Mouse (Mus musculus) bone marrow, adult 2 months (tissue): Measurements from ENCODE around the gene Sdk2. TPM values are rescaled to one million over a fixed set of nuclear protein-coding genes. Genes with fewer than 3 reads are reported as not detected.

Source experiments
- H3K27ac ChIP-seq: fragments of 200-500 bp; 2 replicates; pipeline ENCODE4 v1.5.1; 2012; ENCODE audit warnings: low read depth, mild to moderate bottlenecking, control low read depth, inconsistent platforms, low read length; ENCODE audit not compliant: control insufficient read depth, poor library complexity, insufficient read depth
- H3K4me1 ChIP-seq: fragments of 200-500 bp; 2 replicates; pipeline ENCODE4 v1.6.1; 2011; ENCODE audit warnings: low read length; ENCODE audit not compliant: control insufficient read depth, insufficient read depth
- H3K4me3 ChIP-seq: fragments of 200-500 bp; replicated peaks from 2 replicates; pipeline ENCODE3; 2011; ENCODE audit warnings: mild to moderate bottlenecking, low read depth, low read length, control low read depth; ENCODE audit not compliant: control insufficient read depth
- CTCF ChIP-seq: fragments of 200-500 bp; IDR thresholded peaks from 2 replicates; pipeline ENCODE4 v1.5.1; 2011; ENCODE audit warnings: low read length, control low read depth; ENCODE audit not compliant: control insufficient read depth, insufficient read depth
- POLR2A ChIP-seq: fragments of 200-500 bp; IDR thresholded peaks from 2 replicates; pipeline ENCODE4 v1.6.1; 2011; ENCODE audit warnings: low read depth, mild to moderate bottlenecking, control low read depth, low read length, borderline replicate concordance; ENCODE audit not compliant: control insufficient read depth
- WGBS: fragments of 180-500 bp; shearing (Covaris S2); methylation state at CpG from one replicate; pipeline ENCODE4 v1.1.7; 2018; 5-methylcytosine and 5-hydroxymethylcytosine counted together
- polyA plus RNA-seq: library from polyadenylated mRNA; stranded (reverse); fragments of >200 nt; gene quantifications from 2 replicates; pipeline ENCODE4 v1.2.4, GENCODE M21; 2011; ENCODE audit warnings: low replicate concordance; ENCODE audit not compliant: missing spikeins, insufficient read depth, insufficient read length

Gene Sdk2
- polyA plus RNA-seq, 1 experiment, result 0.17 TPM

DNA sequence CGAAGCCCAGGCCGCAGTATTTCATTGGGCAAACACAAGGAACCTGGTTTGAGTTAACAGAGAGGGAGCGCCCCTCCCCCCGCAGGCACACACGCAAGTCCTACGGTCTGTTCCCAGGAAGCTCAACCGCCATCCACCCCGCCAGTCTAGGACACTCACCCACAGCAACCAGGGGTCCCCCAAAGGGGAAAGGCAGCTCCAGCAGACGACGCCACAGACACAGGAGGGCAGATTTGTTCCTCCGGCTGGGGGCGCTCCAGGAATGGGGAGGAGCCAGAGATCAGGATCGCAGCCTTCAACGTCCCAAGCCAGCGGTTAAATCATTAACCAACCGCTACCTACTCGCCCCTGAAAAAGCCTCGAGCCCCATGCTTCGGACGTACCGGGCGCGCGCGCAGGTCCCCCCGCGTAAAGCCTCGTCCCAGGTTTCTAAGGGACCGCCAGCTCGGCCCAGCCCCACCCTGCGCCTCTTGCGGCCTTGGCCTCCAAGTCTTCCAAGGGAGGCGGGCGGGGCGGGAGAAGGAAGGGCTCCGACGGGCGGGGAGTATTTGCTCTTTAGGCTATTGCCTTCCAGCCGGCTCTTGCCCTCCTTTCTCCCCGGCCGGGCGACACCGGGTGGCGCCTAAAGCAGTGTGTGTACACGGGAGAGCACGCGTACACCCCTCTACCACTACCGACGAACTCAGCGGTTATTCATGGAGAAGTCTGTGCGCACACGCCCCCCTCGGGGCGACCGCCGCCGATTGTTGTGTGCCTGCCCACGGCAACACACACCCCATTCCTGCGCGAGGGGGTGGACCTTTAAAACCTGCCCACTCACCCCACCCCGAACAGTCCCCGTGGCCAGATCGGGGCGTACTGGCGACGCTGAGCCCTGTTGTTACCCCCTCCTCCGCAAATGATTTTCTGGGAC lies 316.0 kb downstream of the Sdk2 start:
- WGBS, result under 1% methylated on average over 66 of the region's 67 CpGs
- peak overlapping the region; percentile 97 for H3K27ac ChIP-seq
- H3K4me3 ChIP-seq, result peak overlapping the region; percentile 97
- peaks cover 11% of the 10 kb centered on the region for H3K4me1 ChIP-seq
- TF ChIP-seq POLR2A, result no peak; the same call in 1 of the 2 replicates
- TF ChIP-seq CTCF, result peak; percentile 65; the same call in 1 of the 2 replicates

DNA sequence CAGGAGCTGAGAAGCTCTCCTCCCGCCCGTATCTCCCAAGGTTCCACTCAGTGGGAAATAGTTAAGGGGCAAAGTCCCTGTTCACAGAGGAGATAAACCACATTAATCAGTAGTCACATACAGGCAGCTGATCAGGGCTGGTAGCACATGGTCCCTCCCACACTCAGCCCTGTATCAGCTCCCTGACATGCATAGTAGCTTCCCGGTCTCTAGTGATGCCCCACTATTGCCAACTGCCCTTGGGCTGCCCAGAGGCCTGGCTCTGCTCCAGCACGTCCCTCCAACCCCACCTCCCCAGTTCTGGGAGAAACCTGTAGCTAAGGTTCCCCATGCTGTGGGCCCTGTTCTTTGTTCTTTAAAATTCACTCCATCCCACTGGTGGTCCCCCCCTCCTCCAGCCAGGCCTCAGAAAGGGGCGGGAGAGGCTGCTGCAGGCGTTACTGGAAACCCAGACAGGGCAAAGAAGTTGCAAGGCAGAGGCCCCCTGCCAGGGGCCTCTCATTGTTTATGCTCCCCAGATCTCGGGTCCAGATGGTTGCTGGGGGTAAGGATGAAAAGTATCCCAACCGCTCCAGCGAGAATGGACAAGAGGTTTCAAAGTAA lies 317.0 kb downstream of the Sdk2 start:
- 29% methylated on average over 9 of the region's 9 CpGs for WGBS
- peaks cover 11% of the 10 kb centered on the region for H3K4me1 ChIP-seq

DNA sequence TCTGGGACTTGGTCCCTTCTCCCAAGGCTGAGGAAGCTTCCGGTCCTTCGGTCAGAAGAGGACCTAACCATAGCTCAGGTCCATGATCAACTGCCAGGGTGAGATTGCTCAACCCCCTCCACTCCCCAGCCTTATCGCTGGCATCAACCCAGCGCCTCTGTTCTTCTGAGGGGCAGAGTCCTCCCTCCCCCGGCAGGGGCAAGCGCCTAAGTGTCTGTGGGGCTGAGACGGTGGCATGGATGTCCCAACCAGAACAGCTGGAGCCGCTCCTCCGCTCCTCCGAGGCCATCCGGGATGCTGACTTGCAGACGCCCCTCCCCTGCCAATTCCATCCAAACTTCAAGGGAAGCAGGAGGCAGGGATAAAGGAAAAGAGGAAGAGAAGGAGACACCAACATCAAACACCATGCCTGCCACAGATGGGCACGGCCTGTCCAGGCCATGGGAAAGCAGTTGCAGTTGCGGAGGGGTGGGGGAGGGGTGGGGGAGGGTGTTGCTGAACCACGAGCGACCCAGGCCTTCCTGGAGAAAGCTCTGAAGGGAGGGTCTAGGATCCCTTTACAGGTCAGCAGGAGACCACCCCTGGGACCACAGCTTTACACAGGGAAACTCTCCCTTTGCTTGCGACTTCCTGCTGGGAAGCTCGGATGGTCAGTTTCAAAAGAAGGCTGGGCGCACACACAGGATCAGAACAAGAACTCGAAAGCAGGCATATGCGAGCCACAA lies 317.9 kb downstream of the Sdk2 start:
- H3K27ac ChIP-seq, result peak overlapping the region; percentile 97
- H3K4me1 ChIP-seq, result peaks cover 11% of the 10 kb centered on the region
- TF ChIP-seq CTCF, result no peak
- TF ChIP-seq POLR2A, result no peak
- peak overlapping the region; percentile 97 for H3K4me3 ChIP-seq
- 26% methylated on average over 21 of the region's 21 CpGs for WGBS

More for the DNA sequence above, 317.0 kb downstream of the Sdk2 start:
- Histone ChIP-seq H3K4me3 (peak overlapping the region; percentile 97), H3K27ac (peak overlapping the region; percentile 97)
- no peak for TF ChIP-seq CTCF
- TF ChIP-seq POLR2A, result peak; percentile 70

DNA sequence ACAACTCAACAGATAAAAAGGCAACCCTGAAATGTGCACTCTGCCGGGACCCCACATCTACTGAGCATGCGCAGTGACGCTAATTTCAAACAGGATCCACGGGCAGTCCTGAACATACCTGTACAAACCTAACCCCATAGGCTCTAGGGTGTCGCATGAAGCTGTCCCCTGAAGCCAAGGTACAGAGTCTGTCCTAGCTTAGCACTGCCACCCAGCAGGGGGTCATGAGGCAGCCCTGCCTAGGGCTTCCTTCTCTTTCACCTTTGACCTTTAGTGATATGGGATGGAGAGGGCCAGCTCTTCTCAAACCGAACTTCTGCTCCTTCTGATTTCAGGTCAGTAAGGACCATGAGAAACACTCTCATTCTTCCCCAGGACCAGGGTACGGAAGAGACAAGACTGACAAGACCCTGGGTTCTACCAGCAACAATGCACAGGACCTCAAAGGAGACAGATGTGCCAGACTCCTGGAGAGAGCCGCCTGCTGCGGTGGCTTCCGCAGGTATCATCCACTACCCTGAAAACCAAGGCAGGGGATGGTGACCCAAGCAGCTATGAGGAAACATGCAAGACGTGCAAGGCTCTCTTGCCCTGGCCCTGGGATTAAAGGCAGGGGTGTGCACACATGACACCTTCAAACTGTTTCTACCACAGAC lies 319.0 kb downstream of the Sdk2 start:
- peaks cover 11% of the 10 kb centered on the region for H3K4me1 ChIP-seq
- TF ChIP-seq CTCF, result no peak
- TF ChIP-seq POLR2A, result no peak
- H3K4me3 ChIP-seq, result peak overlapping the region; percentile 51
- H3K27ac ChIP-seq, result peak overlapping the region; percentile 97
- WGBS, result 58% methylated on average over 11 of the region's 11 CpGs

DNA sequence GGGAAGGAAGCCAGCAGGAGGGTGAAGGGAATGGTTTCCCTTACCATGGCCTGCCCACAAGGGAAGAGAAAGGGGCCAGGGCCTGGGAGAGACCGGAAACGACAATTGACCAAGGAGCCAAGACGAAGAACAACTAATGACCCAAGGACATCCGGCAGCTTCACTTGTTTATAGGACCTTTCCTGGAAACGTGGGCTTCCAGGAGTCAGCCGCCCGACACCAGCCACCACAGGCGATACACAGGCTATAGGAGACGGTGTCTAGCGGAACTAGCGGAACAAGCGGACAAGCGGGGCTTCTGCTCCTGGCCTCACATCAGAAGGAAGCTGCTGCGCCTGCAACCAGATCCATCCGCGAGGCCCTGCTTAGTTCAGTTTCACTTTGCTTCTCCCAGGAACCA lies 319.8 kb downstream of the Sdk2 start:
- TF ChIP-seq POLR2A, result no peak
- no peak for TF ChIP-seq CTCF
- Histone ChIP-seq H3K4me1 (peaks cover 11% of the 10 kb centered on the region), H3K4me3 (peak overlapping the region; percentile 51), H3K27ac (peak overlapping the region; percentile 65)
- WGBS, result 9% methylated on average over 16 of the region's 16 CpGs

DNA sequence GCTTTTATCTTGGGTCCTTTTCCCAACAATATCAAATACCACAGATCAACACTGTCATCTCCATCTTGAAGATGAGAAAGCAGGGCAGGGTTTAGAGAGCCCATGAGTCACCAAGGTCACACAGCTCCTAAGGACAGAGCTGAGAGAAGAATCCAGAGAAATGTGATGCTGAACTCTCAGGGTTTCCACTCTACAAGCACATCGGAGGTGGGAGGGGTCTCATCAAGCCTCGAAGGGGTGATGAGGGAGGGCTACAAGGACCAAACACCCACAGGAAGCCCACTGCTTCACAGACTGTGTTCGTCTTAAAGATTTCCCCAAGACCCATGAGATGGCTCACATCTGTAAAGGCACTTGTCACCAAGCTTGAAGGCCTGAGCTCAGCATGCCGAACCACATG lies 320.9 kb downstream of the Sdk2 start:
- no peak for TF ChIP-seq POLR2A
- TF ChIP-seq CTCF, result no peak
- WGBS, result 75% methylated on average over 4 of the region's 4 CpGs
- Histone ChIP-seq H3K4me3 (no peak overlapping the region), H3K4me1 (peaks cover 11% of the 10 kb centered on the region), H3K27ac (no peak overlapping the region)

DNA sequence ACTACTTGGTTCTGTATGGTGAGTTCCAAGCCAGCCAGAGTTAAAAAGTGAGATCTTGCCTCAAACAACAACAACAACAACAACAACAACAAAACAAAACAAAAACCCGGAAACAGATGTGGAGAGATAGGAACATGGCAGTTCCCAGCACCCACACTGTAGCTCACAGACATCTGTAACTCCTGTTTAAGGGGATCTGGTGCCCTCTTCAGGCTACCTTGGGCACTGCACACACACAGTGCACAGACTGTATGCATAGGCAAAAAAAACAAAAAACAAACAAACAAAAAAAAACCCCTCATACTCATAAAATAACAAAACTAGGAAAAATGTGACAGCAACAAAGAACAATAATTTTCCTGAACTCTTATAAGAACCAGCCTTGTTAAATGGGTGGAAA lies 323.8 kb downstream of the Sdk2 start:
- 91% methylated on average over 1 of the region's 1 CpGs for WGBS
- no peak; the same call in 1 of the 2 replicates for TF ChIP-seq CTCF
- no peak for TF ChIP-seq POLR2A
- peaks cover 7% of the 10 kb centered on the region for H3K4me1 ChIP-seq
- H3K4me3 ChIP-seq, result no peak overlapping the region
- no peak overlapping the region for H3K27ac ChIP-seq
